Mouse (Mus musculus) heart, adult 9 months (tissue): ENCODE data around the gene Car3.

Source experiments
- DNase-seq, 2 experiments: peaks; one replicate each; pipeline ENCODE4 v3.0.0; 2022; ENCODE audit warnings: low spot score in 2 of 2

Gene Car3

GRCm38 (mm10) chr3:14911992-14912582, 48.8 kb downstream of the Car3 start:
- no peak for DNase-seq

GRCm38 (mm10) chr3:14913774-14914173, 50.5 kb downstream of the Car3 start:
- DNase-seq = no peak

DNA sequence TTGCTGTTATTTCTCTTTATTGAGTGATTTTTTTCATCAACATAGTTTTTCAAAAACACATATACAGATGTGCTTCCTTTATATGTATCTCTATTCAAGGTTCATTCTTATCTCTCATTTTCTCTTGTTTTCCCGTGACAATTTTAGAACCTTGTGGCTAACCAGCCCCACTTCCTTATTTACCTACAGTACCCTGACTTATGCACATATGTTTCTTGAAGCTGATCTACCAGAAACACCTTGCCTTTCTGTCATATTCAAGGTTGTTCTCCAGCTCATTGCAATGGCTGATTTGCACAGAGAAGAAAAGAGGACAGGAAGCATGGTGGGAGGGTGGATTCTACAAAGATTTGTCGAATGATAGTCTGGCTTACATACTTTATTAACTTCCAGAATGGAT, 52.0 kb downstream of the Car3 start:
- DNase-seq = no peak

DNA sequence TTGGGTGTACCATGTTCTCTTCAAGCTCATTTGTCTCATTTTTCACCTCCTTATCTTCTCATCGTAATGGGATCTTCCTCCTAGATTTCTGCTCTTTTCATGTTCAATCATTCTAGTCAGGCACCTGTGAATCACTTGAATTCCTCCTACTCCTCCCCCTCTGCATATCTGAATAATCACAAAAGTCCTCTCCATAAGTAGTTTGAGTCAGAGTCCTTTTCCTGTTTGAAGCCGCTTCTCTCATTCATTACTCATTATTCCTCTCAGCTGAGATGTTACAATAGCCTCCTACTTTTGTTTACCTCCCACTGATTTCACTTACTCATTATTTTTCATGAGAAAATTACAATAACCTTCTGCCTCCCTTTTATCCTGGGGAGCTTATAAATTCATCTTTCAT, 53.9 kb downstream of the Car3 start:
- no peak for DNase-seq
